Mouse (Mus musculus) erythroblast, embryonic 14.5 days (primary cell): ENCODE data around the gene Rfc4.

Experiments used
- GATA1 ChIP-seq: IDR thresholded peaks from 2 replicates; pipeline ENCODE4 v1.6.1; 2012; ENCODE audit warnings: low read length, inconsistent platforms, mixed read lengths
- TAL1 ChIP-seq: IDR thresholded peaks from 3 replicates; pipeline ENCODE4 v1.6.1; 2012; ENCODE audit warnings: low read length, inconsistent platforms, mixed read lengths

DNA sequence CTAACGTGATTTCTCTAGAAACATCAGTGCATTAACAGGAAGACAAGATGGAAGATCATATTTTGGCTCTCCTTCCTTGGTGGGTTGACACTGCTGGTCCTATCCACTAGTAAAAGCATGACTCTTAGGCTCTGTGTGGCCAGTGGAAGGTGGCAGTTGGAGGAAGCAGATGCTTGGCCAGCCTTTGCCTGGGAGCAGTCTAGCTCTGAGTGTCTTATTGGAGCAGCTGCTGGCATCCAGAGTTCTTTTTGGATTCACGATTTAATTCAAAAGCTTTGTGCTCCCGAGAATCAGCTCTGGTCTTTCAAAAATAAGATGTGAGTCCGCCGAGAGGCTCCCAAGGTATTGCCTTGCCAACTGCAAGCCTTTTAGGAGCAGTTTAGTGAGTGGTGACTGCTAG, 17.7 kb upstream of the Rfc4 start:
- TF ChIP-seq TAL1 (no peak), GATA1 (no peak)
